Mouse (Mus musculus): Measurements from ENCODE around the gene Tsc22d2. TPM values are rescaled to one million over a fixed set of nuclear protein-coding genes. Genes with fewer than 3 reads are reported as not detected.

Tsc22d2 gene
- total and polyA plus RNA-seq, 2 experiments from 2014 or later, result 6.9 to 35.8 TPM

DNA sequence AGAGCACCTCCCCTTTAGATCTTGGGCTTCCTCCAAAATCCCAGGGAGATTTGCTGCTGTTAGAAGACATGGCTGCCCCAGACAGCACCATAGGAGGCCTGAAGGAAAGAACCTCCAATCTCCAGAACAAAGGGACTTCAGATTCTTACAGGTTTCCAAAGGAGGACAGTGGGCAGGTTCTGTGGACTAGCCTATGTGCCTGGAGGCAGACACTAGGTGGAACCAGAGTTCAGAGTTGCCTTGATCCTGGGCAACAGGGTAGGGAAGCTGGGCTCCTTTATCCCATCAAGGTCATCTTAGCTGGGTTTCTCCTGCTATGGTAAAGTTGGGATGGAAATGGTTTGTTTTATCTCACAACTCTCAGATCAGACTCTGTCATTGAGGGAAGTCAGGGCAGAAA is 97.1 kb downstream of the Tsc22d2 start:
- H3K4me1 ChIP-seq (ENCODE audit: control insufficient read depth, insufficient read depth), result no peaks in the 10 kb centered on the region
- H3K27me3 ChIP-seq (ENCODE audit: control insufficient read depth, insufficient read depth, low read length), result no peaks in the 10 kb centered on the region

DNA sequence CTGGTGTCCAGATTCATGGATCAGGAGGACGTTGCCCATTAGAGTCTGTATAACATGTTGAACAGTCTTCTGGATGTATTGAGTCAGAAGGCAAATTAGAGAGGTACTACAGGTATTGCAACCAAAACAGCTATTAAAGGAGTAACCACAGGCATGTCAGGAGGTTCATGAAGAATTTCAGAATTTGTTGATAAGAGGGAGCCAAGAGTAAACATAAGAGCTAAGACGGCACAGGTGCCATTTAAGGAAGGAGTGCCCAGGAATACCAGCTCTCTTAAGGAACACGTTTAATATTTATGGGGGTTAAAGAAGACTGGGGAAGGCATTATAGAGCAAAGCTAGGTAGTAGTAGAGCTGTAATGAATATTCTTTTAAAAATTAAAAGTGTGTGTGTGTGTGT is 98.2 kb downstream of the Tsc22d2 start:
- ATAC-seq (ENCODE audit: insufficient read depth, low read depth) (no peak), DNase-seq (ENCODE audit: low spot score) (no peak)
- no peak for TF ChIP-seq CTCF (IDR thresholded peaks at IDR 0.05; ENCODE audit: low read depth)
- TF ChIP-seq EP300 (IDR thresholded peaks at IDR 0.05; ENCODE audit: low read depth), result no peak
- 73% methylated on average over 3 of the region's 3 CpGs for WGBS
- no peaks in the 10 kb centered on the region for H3K27me3 ChIP-seq (ENCODE audit: control insufficient read depth, insufficient read depth, low read length)
- H3K4me2 ChIP-seq (ENCODE audit: low read depth, low read length), result no peak overlapping the region
- no peaks in the 10 kb centered on the region for H3K4me1 ChIP-seq (ENCODE audit: control insufficient read depth, insufficient read depth)
- H3K36me3 ChIP-seq (replicated peaks; ENCODE audit: control insufficient read depth, insufficient read depth, low read length), result no peaks in the 10 kb centered on the region
- H3K9me3 ChIP-seq (replicated peaks; ENCODE audit: control insufficient read depth, low read length), result no peaks in the 10 kb centered on the region
- no peak overlapping the region for H3K27ac ChIP-seq (ENCODE audit: low read depth)
- H3K9ac ChIP-seq (replicated peaks; ENCODE audit: low read depth, low read length), result no peak overlapping the region
- H3K4me3 ChIP-seq (ENCODE audit: low read depth, low read length), result no peak overlapping the region

More for the DNA sequence above, 97.1 kb downstream of the Tsc22d2 start:
- Histone ChIP-seq H3K4me2 (ENCODE audit: low read depth, low read length) (no peak overlapping the region), H3K27ac (ENCODE audit: low read depth) (no peak overlapping the region), H3K9ac (replicated peaks; ENCODE audit: low read depth, low read length) (no peak overlapping the region), H3K9me3 (replicated peaks; ENCODE audit: control insufficient read depth, low read length) (no peaks in the 10 kb centered on the region), H3K4me3 (ENCODE audit: low read depth, low read length) (no peak overlapping the region), H3K36me3 (replicated peaks; ENCODE audit: control insufficient read depth, insufficient read depth, low read length) (no peaks in the 10 kb centered on the region)
- TF ChIP-seq CTCF (IDR thresholded peaks at IDR 0.05; ENCODE audit: low read depth) (peak; percentile 48), EP300 (IDR thresholded peaks at IDR 0.05; ENCODE audit: low read depth) (no peak)
- DNase-seq (ENCODE audit: low spot score), result no peak
- ATAC-seq (ENCODE audit: insufficient read depth, low read depth), result no peak

DNA sequence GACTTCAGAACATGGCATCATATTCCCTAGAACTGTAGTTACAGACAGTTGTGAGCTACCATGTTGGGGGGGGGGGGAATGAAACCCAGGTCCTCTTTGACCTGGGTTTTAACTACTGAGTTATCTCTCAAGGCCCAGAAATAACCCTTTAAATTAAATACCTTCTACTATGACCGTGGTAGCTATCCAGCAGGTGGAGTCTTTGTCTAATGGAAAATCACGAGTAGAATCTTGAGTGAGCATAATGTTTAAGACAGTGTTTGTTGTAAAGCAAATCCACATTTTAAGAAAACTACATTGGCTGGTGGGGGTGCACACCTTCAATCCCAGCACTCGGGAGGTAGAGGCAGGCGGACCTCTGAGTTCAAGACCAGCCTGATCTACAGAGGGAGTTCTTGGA is 99.0 kb downstream of the Tsc22d2 start:
- DNase-seq (ENCODE audit: low spot score) (no peak), ATAC-seq (ENCODE audit: insufficient read depth, low read depth) (no peak)
- Histone ChIP-seq H3K4me1 (ENCODE audit: control insufficient read depth, insufficient read depth) (no peaks in the 10 kb centered on the region), H3K36me3 (replicated peaks; ENCODE audit: control insufficient read depth, insufficient read depth, low read length) (no peaks in the 10 kb centered on the region), H3K4me2 (ENCODE audit: low read depth, low read length) (no peak overlapping the region), H3K9me3 (replicated peaks; ENCODE audit: control insufficient read depth, low read length) (no peaks in the 10 kb centered on the region), H3K27me3 (ENCODE audit: control insufficient read depth, insufficient read depth, low read length) (no peaks in the 10 kb centered on the region), H3K4me3 (ENCODE audit: low read depth, low read length) (no peak overlapping the region), H3K9ac (replicated peaks; ENCODE audit: low read depth, low read length) (no peak overlapping the region), H3K27ac (ENCODE audit: low read depth) (no peak overlapping the region)
- TF ChIP-seq CTCF (IDR thresholded peaks at IDR 0.05; ENCODE audit: low read depth) (no peak), EP300 (IDR thresholded peaks at IDR 0.05; ENCODE audit: low read depth) (no peak)
- WGBS, result 75% methylated on average over 4 of the region's 4 CpGs

DNA sequence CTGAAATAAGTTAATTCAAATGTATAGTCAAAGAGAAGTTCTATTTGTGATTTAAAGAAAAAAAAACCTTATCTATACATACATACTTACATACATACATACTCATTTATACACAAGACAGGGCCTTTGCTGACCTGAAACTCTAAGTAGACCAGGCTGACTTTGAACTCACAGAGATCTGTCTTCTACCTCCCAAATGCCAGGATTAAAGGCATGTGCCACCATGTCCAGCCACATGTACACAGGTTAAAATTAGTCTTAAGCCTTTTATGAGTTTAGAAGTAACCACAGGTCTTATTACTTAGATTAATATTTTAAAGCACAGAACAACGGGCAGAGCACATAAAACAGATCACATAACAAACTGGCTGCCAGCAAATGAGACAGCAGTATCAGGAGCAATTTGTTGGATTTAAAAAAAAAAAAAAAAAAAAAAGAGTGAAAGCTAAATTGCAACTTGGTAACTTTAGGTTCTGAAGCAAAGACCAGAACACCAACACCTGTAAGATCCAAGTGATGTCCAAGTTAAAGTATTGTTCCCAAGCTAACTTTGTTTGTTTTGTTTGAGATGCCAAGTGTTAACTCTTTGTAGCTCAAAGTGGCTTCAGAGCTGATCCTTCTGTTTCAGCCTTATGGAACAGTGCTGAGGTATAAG is 101.6 kb downstream of the Tsc22d2 start:
- Histone ChIP-seq H3K4me3 (ENCODE audit: low read depth, low read length) (no peak overlapping the region), H3K4me2 (ENCODE audit: low read depth, low read length) (no peak overlapping the region), H3K27ac (ENCODE audit: low read depth) (no peak overlapping the region), H3K36me3 (replicated peaks; ENCODE audit: control insufficient read depth, insufficient read depth, low read length) (peaks cover 6% of the 10 kb centered on the region; the same call in 1 of the 2 replicates), H3K9ac (replicated peaks; ENCODE audit: low read depth, low read length) (no peak overlapping the region), H3K27me3 (ENCODE audit: control insufficient read depth, insufficient read depth, low read length) (no peaks in the 10 kb centered on the region), H3K4me1 (ENCODE audit: control insufficient read depth, insufficient read depth) (peaks cover 14% of the 10 kb centered on the region), H3K9me3 (replicated peaks; ENCODE audit: control insufficient read depth, low read length) (no peaks in the 10 kb centered on the region)
- DNase-seq (ENCODE audit: low spot score), result no peak
- 49% methylated on average over 1 of the region's 1 CpGs for WGBS
- no peak for ATAC-seq (ENCODE audit: insufficient read depth, low read depth)
- TF ChIP-seq EP300 (IDR thresholded peaks at IDR 0.05; ENCODE audit: low read depth) (no peak), CTCF (IDR thresholded peaks at IDR 0.05; ENCODE audit: low read depth) (no peak)

Other genes starting within 250 kb of the Tsc22d2 start
- 45.3 and 69.3 TPM in 2 replicates for gene Eif2a, start 111.1 kb downstream of the Tsc22d2 start, total RNA-seq (2014; rRNA removed; ENCODE audit: low replicate concordance)
- gene Eif2a, start 111.1 kb downstream of the Tsc22d2 start, polyA plus RNA-seq (2015; fragmentation: Nextera tagmentation; extraction: Ambion mirVana), result 27.6 and 29.1 TPM in 2 replicates
- gene Serp1, start 111.2 kb downstream of the Tsc22d2 start, total RNA-seq (2014; rRNA removed; ENCODE audit: low replicate concordance), result 59.5 and 59.7 TPM in 2 replicates
- 59.5 and 60.7 TPM in 2 replicates for gene Serp1, start 111.2 kb downstream of the Tsc22d2 start, polyA plus RNA-seq (2015; fragmentation: Nextera tagmentation; extraction: Ambion mirVana)
- 147 and 177 TPM in 2 replicates for gene Selenot, start 161.9 kb downstream of the Tsc22d2 start, total RNA-seq (2014; rRNA removed; ENCODE audit: low replicate concordance)
- 17.1 and 17.9 TPM in 2 replicates for gene Selenot, start 161.9 kb downstream of the Tsc22d2 start, polyA plus RNA-seq (2015; fragmentation: Nextera tagmentation; extraction: Ambion mirVana)
- gene Erich6, start 222.5 kb downstream of the Tsc22d2 start, total RNA-seq (2014; rRNA removed; ENCODE audit: low replicate concordance), result not detected in 2 replicates
- gene Erich6, start 222.5 kb downstream of the Tsc22d2 start, polyA plus RNA-seq (2015; fragmentation: Nextera tagmentation; extraction: Ambion mirVana), result 0.08 TPM in 1 of 2 replicates, not detected in the other

Data from heart, postnatal 0 days (tissue).